Mouse (Mus musculus): Measurements from ENCODE around the gene Zwilch. TPM values are rescaled to one million over a fixed set of nuclear protein-coding genes. Genes with fewer than 3 reads are reported as not detected.

The Zwilch gene
- 1 to 10 TPM; 3.9 to 5.2 TPM for polyA plus RNA-seq (2017; shearing (Covaris generic))

GRCm38 (mm10) chr9:64172816-64173665, at the start of gene Zwilch, which contains the start of gene Rpl4:
Zwilch (minus strand) TSS chr9:64173104.
Rpl4 (plus strand) TSS chr9:64173375.

GRCm38 (mm10) chr9:64178974-64179646, 6.2 kb upstream of the Zwilch start, which contains the start of gene Snapc5:
Snapc5 (plus strand) TSS chr9:64179274.

GRCm38 (mm10) chr9:64116876-64117275, 56.0 kb downstream of the Zwilch start, which contains the start of gene Lctl:
Lctl (plus strand) TSS chr9:64117147.

Other genes starting within 250 kb of the Zwilch start
- gene Smad6, start 151.0 kb downstream of the Zwilch start, polyA plus RNA-seq (2017; shearing (Covaris generic)): under 1 TPM; 0.07 to 0.39 TPM
- gene Lctl, start 56.0 kb downstream of the Zwilch start, polyA plus RNA-seq (2017; shearing (Covaris generic)): under 1 TPM in 1 of 2 experiments, not detected in 1; 0.50 TPM
- 1,000 to 10,000 TPM; 1,228 to 2,065 TPM for gene Rpl4, start 271 bp upstream of the Zwilch start, polyA plus RNA-seq (2017; shearing (Covaris generic))
- gene Snapc5, start 6.2 kb upstream of the Zwilch start, polyA plus RNA-seq (2017; shearing (Covaris generic)): 10 to 100 TPM; 54.0 to 64.8 TPM
- 10 to 100 TPM in 1 of 2 experiments, 1 to 10 TPM in 1; 8.5 to 12.2 TPM for gene Uchl4, start 62.1 kb upstream of the Zwilch start, polyA plus RNA-seq (2017; shearing (Covaris generic))
- gene Map2k1, start 80.5 kb upstream of the Zwilch start, polyA plus RNA-seq (2017; shearing (Covaris generic)): 100 to 1,000 TPM in 1 of 2 experiments, 10 to 100 TPM in 1; 62.7 to 101 TPM
- 10 to 100 TPM; 64.1 to 77.4 TPM for gene Tipin, start 108.5 kb upstream of the Zwilch start, polyA plus RNA-seq (2017; shearing (Covaris generic))
- gene Dis3l, start 168.2 kb upstream of the Zwilch start, polyA plus RNA-seq (2017; shearing (Covaris generic)): 10 to 100 TPM; 19.4 to 20.2 TPM
- gene Megf11, start 212.5 kb upstream of the Zwilch start, polyA plus RNA-seq (2017; shearing (Covaris generic)): under 1 TPM; 0.33 to 0.45 TPM

Data from activated CD4-positive, CD25-positive, alpha-beta regulatory T cell (primary cell).